Comparison of ENCODE assay signal across 8 mouse cellular contexts in the genomic region with DNA sequence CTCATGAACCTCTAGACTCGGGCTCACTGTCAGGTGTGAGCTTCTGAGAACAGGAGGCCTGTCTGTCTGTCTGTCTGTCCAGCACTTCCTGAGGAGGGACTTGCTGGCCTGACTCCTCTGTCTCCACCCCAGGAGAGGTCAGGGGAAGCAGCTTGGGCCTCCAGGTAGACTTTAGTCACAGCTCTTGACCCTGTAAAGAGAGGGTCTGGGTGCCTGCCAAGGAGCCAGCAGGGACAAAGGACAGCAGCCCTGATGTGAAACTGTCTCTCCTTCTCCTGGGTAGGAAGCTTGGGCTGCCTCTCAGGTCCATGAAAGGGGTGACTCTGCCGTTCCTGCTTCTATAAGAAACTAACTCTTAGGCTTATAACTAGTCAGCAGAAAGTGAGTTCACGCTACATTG.
DNase-seq lines count a peak whose midpoint lies in the region; ATAC-seq and TF ChIP-seq lines count a peak whose summit lies in the region.

No protein-coding gene starts in this region.

- H3K9me3 ChIP-seq in heart, embryonic 14.5 days (ENCODE audit: control insufficient read depth, low read length) = no peaks in the 10 kb centered on the region
- no peaks in the 10 kb centered on the region for H3K9me3 ChIP-seq in limb, embryonic 12.5 days

- DNase-seq in adrenal gland, adult (ENCODE audit: inconsistent age in 2 of 2, low spot score in 1 of 2) = peak; percentile 64 to 80
- DNase-seq in adrenal gland, postnatal 4 days (ENCODE audit: low spot score in 2 of 2) = no peak
- peak; percentile 22 to 29 for DNase-seq in thymus, postnatal 36 days
- no peak for DNase-seq in layer of hippocampus, adult 8-10 months (ENCODE audit: low spot score in 2 of 2)
- DNase-seq in T-cell, adult 2 months (ENCODE audit: low spot score) = no peak

- no peak overlapping the region for H3K9ac ChIP-seq in heart, embryonic 14.5 days (ENCODE audit: low read length)
- no peak overlapping the region for H3K9ac ChIP-seq in limb, embryonic 12.5 days (replicated peaks)

- H3K36me3 ChIP-seq in C2C12 (ENCODE audit: control insufficient read depth, insufficient read depth) = no peaks in the 10 kb centered on the region
- H3K36me3 ChIP-seq in heart, embryonic 14.5 days (ENCODE audit: control insufficient read depth, insufficient read depth, low read length) = no peaks in the 10 kb centered on the region
- no peaks in the 10 kb centered on the region for H3K36me3 ChIP-seq in limb, embryonic 12.5 days

- TF ChIP-seq CTCF in C2C12 (IDR thresholded peaks at IDR 0.05; ENCODE audit: control insufficient read depth, insufficient read depth, insufficient read length) = no peak

- 50% methylated on average over 3 of the region's 3 CpGs for WGBS in heart, embryonic 14.5 days
- 62% methylated on average over 3 of the region's 3 CpGs for WGBS in limb, embryonic 12.5 days

- H3ac ChIP-seq in C2C12 (ENCODE audit: control insufficient read depth, insufficient read length, low read depth) = peak overlapping the region; percentile 12

- peak overlapping the region; percentile 5 to 41; a peak in 2 of 4 replicates for H3K27ac ChIP-seq in heart, embryonic 14.5 days (replicated peaks in 1 of 2; ENCODE audit: control insufficient read depth in 1 of 2, insufficient read depth in 1 of 2, low read depth in 2 of 2, low read length in 2 of 2)
- peak overlapping the region; percentile 78 for H3K27ac ChIP-seq in limb, embryonic 12.5 days

- H3K79me2 ChIP-seq in C2C12 (ENCODE audit: control insufficient read depth, insufficient read depth) = peaks cover 64% of the 10 kb centered on the region

- no peak for ATAC-seq in heart, embryonic 14.5 days (ENCODE audit: insufficient number of reproducible peaks, insufficient read depth, low FRiP score, low read depth)
- no peak for ATAC-seq in limb, embryonic 12.5 days (ENCODE audit: insufficient number of reproducible peaks, insufficient read depth, low FRiP score, low TSS enrichment, low read depth)

- no peak overlapping the region for H3K4me2 ChIP-seq in heart, embryonic 14.5 days (ENCODE audit: low read length)
- H3K4me2 ChIP-seq in limb, embryonic 12.5 days = no peak overlapping the region

- H3K27me3 ChIP-seq in C2C12 (ENCODE audit: control insufficient read depth, insufficient read depth, insufficient read length) = no peaks in the 10 kb centered on the region
- H3K27me3 ChIP-seq in heart, embryonic 14.5 days (ENCODE audit: control insufficient read depth, insufficient read depth, low read length) = no peaks in the 10 kb centered on the region
- no peaks in the 10 kb centered on the region for H3K27me3 ChIP-seq in limb, embryonic 12.5 days

- peaks cover 25% of the 10 kb centered on the region for H3K79me3 ChIP-seq in C2C12 (ENCODE audit: low read depth)

- H3K4me3 ChIP-seq in C2C12 (ENCODE audit: insufficient read depth, poor library complexity, severe bottlenecking) = no peak overlapping the region
- H3K4me3 ChIP-seq in heart, embryonic 14.5 days (ENCODE audit: control insufficient read depth in 1 of 2, insufficient read depth in 1 of 2, low read depth in 1 of 2, low read length in 2 of 2) = no peak overlapping the region
- H3K4me3 ChIP-seq in limb, embryonic 12.5 days (replicated peaks) = no peak overlapping the region

- H3K4me1 ChIP-seq in heart, embryonic 14.5 days (ENCODE audit: control insufficient read depth in 2 of 2, insufficient read depth in 2 of 2, low read length in 2 of 2) = peaks cover 10 to 26% of the 10 kb centered on the region in 2 experiments
- peaks cover 41% of the 10 kb centered on the region for H3K4me1 ChIP-seq in limb, embryonic 12.5 days (replicated peaks)

TF ChIP-seq in C2C12, 6 proteins besides CTCF, POLR2A, EP300 and RAD21:
- no peak for TF ChIP-seq MYOG (IDR thresholded peaks at IDR 0.05; ENCODE audit: control insufficient read depth, extremely low read depth, insufficient read length)
- TF ChIP-seq FOSL1 (IDR thresholded peaks at IDR 0.05; ENCODE audit: insufficient read depth, low read length, poor library complexity, severe bottlenecking) = no peak
- TF ChIP-seq MAX (IDR thresholded peaks at IDR 0.05) = no peak
- no peak for TF ChIP-seq CEBPB (IDR thresholded peaks at IDR 0.05; ENCODE audit: low read depth)
- TF ChIP-seq USF1 (IDR thresholded peaks at IDR 0.05; ENCODE audit: low read depth) = no peak
- no peak for TF ChIP-seq MYOD1 (IDR thresholded peaks at IDR 0.05; ENCODE audit: control insufficient read depth, insufficient read length, low read depth)

Comparison
In these comparisons a context has a peak if more than half of its experiments do, and no peak if none do; other contexts are left out.
1. DNase-seq: peak in adrenal gland, adult (2 of 2) and thymus, postnatal 36 days (2 of 2); none in adrenal gland, postnatal 4 days (0 of 2), layer of hippocampus, adult 8-10 months (0 of 2) and T-cell, adult 2 months (single experiment).